Mouse (Mus musculus) frontal cortex, adult (tissue): ENCODE measurements around the gene Dock2.
"Not testable (repeated sequence)": the region's sequence is repeated elsewhere in the genome, so short reads cannot be mapped to it uniquely, and the experiment has no call there.

Experiments
- ATAC-seq: cut with Nextera tagmentation; 2 replicates; pipeline ENCODE4 v1.9.2; 2017; ENCODE audit warnings: mild to moderate bottlenecking, moderate library complexity, mixed read lengths; ENCODE audit not compliant: low TSS enrichment

Dock2 gene

DNA sequence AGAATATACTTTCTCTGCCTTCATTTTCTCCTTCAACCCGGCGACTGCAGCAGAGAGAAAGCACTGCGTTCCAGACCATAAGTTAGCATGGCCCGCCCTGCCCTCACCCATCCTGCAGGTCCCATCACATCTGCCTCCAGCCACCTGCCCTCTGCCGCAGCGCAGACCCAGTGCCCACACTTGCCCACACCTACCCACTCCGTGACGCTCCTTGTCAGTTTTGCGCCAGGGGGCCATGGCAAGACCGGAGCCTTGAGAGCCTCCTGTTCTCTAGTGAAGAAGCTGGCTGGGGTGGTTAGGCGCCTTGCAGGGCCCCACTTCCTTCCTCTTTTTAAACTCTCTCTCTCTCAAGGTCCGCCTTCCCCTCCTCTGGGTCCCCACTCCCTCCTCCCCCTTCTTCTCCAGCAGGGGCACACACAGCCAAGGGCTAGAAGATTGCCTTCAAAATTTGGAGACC, at the start of gene Dock2:
Gene Dock2 (minus strand): TSS at position 306 of the 457 bp plus-strand sequence.
- ATAC-seq, result no peak

DNA sequence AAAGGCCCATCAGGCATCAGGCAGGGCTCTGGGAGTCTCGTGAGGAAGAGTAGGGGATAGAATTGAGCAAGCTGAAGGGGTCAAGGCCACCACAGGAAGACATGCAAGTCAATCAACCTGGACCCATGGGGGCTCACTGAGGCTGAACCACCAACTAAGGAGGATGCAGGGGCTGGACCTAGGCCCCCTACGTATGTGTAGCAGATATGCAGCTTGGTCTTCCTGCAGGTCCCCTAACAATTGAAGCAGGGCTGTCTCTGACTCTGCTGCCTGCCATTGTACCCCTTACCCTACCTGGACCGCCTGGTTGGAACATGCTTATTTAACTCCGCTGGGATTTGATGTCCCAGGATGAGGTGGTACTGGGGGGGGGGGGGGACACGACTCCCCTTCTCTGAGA, 49.0 kb upstream of the Dock2 start:
- ATAC-seq, result no peak

DNA sequence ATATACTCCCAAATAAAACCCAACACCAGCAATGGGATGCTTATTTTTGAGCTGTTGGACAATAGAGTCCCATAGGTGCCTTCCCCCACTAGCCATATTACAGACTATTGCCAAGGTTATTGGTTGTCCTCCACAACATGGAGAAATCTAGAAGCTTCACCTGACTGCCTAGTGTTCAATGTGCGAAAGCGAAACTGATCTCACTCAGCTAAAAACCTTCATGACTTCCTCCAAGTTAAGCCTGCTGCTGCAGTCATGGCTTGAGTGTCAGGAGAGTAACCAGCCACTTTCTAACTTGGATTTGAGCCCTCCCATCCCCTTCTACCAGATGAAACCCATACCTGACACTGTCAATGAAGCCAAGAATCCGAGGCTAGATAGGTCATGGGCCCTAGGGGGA, 44.1 kb upstream of the Dock2 start:
- ATAC-seq, result no peak

DNA sequence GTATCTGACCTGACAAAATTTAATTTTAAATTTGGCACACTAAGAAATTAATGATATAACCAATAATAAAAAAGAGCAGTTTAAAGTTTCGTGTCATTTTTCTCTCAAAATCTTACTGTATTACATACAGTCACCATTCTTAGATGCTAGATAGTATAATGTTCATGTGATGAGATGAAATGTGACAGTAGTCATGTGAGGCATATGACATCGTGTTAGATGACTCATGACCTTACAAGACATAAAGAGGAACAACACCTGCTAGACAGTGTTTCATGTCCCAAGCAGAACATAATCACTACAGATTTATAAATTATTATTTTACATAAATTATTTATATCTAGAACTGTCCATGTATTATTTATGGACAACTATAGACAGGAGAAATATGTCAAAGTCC, 43.2 kb upstream of the Dock2 start:
- ATAC-seq, result no peak

DNA sequence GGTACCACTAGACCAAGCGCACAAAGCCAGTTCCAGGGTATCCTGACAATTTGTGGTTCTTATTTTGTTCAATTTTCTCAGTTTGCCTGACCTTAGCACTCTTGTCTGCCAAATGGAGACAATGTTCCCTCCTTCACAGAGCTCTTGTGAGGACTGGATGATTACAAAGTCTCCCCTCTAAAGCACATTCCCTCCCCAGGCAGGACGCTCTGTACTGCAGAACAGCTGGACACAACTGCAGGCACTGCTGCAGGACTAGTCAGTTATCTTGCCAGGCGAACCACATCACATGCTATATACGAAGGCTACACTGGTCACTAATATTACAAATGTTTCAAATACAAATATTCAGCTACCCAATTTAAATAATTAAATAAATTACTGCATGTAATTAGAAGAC, 41.1 kb upstream of the Dock2 start:
- no peak for ATAC-seq

DNA sequence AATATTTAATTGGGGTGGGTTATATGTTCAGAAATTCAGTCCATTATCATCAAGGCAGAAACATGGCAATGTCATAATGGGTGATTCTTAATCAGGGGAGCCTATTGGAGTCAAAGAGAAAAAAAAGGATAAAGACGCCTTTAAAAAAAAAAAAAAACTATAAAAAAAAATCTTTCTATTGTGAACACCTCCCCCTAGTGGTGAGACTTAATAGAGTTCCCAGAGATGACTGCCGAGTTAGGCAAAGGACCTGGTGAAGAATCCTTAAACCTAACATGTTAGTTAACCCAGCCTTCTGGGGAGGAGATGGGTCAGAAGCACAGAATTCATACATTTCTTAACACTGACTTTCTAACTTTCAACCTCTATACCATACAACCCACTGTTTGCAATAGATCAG, 31.1 kb upstream of the Dock2 start:
- no peak for ATAC-seq

DNA sequence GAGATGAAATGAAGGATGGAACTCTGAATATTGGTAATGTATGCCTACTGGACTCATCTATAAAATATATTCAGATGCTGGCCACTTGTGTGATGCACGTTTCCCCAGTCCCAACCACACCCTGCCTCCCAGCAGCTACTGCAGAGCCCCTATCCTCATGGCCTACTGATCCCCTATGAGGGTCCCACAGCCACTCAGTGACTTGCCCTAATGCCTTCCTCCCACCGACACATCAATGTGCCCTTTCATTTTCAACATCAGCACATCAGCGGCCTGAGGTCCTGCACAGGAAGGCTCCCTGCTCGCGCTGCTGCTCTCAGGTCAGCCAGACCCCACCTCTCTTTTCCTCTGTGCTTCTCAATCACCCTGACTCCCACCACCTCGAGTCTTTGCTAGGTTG, 30.6 kb upstream of the Dock2 start:
- ATAC-seq, result no peak

DNA sequence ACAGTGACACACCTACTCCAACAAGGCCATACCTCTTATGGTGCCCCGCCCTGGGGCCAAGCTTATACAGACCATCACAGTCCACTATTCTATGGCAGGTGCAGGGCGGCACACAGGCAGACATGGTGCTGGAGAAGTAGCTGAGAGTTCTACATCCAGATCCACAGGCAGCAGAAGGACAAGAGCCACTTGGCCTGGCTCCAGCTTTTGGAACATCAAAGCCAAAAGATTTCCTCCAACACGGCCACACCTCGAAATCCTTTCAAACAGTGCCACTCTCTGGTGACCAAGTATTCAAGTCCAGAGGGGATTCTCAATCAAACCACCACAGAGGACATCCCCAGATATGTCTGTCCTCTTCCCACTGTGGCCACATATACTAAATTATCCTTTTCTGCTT, 21.3 kb upstream of the Dock2 start:
- not testable (repeated sequence) for ATAC-seq

DNA sequence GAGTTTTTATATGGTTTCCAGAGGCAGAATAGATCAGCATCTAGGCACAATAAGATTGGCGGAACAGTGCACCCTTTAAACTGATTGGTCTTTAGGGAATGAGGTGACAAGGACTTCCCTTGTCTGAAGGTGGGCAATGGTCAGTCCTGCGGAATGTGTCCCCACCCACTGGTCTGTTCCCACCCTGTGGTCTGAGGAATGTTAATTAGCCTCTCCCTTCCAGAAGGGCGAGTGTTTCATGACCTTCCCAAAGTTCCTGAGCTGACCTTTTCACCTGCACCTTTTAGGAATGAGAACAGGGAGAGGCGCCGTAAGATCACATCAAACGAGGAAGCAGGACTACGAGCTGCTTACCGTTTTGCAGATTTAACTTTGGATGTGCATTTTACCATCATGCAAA, 14.4 kb upstream of the Dock2 start:
- ATAC-seq, result not testable (repeated sequence)

DNA sequence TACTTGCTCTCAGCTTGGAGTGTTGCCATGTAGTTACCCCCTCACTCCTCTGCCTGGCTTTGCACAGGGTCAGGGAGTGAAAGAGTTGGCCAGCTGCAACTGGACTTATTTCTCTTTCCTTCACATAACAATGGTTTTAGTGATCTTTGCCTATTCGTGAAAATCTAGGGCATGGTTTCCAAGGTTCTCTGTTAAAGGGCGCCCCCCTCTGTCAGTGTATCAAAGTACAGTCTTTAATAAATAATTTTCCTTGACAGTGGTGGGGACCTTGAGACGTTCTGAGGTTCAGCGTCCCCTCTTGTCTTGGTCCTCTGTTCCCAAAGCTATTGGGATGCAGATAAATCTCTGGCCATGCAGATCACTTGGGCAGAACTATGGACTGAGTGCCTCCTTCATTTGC, 12.4 kb upstream of the Dock2 start:
- ATAC-seq, result no peak; the same call in 1 of the 2 replicates

DNA sequence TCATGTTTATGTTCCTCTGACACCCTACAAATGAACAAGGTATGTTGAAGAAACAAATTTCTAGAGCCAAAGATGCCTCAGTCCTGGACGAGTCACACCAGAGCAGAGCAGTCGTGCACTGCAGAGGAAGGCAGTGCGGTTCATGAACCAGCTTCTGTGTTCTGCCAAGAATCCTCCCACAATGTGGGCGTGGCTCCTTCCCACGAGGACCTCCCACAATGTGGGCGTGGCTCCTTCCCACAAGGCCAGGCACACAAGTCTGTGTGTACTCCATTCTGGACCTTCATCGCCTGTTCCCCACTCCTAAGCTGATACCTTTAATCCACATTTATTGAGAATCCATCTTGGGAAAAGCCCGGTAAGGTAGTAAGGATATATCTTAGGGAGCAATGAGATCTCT, 8.2 kb upstream of the Dock2 start:
- ATAC-seq, result no peak

DNA sequence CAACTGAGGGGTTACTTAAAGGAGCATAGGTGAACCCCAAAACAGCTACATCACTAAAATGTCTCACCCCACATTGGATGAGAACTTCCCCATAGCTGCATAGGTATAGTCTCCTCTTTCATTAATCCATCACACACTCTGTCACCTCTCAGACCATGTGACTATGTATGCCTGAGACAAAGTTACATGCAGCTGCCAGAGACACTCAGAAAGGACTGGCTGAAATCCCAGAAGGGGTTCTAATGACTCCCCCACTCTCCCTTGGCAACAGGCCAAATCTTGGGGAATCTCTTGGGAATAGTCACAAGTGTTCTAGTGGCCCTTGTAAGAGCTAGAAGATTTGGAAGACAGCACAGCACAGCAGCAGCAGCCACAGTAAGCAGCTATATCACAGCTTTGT, 1.2 kb upstream of the Dock2 start:
- no peak for ATAC-seq

DNA sequence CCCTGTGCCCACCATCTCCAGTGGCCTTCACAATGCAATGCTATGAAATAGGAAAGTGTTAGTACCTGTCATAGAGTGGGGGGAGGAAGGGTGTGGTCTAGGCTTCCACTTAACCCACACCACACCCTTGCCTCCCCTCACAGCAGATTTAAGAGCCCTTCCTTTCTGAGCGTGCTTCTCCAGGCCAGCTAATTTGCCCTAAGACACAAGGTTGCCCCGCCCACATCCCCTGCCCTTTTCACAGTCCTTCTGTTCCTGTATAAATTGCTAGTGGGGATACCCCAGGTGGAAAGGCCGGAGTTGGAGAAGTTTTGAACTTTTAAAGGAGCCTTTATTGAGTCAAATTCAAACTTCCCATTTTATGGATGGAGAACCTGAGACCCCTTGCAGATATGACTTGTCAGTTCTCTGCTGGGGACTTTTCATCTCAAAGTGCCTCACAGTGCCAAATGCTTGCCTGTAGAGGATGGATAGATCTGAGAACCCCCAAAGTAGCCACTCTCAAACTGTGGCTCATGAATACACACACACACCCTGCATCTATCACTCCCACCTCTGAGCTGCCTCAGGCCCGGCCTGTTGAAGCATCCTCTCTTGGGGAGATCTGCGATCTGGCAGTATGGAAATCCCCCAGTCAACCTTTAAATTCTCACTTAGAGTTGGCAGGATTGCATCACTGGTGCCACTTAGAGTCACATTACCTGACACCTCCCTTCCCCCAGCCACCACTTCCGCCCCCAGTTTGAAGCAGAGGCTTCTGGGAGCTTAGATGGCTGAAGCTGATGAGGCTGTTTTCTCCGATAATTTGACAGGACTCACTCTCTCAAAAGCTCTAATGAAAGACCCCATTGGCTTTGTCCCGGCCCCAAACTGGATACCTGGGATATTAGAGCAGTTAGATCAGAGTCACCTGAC, 919 bp downstream of the Dock2 start:
- ATAC-seq, result peak; percentile 20; the same call in 1 of the 2 replicates

DNA sequence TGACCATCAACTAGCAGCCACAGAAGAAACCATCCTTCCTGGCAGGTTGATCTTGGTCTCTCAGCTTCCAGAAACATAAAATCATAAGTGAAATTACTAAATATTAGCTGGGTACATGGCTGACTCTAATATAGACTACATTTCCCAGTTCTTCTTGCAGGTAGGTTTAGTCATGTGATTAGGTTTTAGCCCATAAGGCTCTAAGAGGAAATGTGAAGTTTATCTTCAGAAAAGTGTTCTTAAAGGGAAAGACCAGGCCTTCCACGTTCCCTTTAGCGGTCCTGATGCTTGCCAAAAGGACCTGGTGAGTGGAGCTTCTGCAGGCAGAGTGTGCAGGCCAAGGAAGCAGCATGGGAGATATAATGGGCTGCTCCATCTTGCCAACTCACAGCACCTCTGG, 2.9 kb downstream of the Dock2 start:
- no peak for ATAC-seq

DNA sequence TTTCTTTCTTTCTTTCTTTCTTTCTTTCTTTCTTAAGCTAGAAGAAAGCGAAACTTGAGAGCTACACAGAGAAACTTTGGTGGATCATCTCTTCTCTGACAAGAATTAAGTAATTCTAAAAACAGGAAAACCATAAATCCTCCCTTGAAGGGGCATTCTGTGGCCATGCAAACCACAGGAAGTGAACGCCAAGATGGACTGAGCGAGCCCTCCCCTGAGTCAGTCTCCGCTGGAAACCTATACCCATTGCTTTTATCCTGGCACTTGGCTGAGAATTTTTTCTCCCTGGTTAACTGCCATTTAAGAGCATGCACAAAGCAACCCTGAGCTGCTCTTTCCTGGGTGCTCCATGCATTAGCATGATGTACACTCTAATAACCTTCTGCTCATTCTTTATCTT, 3.7 kb downstream of the Dock2 start:
- no peak for ATAC-seq

DNA sequence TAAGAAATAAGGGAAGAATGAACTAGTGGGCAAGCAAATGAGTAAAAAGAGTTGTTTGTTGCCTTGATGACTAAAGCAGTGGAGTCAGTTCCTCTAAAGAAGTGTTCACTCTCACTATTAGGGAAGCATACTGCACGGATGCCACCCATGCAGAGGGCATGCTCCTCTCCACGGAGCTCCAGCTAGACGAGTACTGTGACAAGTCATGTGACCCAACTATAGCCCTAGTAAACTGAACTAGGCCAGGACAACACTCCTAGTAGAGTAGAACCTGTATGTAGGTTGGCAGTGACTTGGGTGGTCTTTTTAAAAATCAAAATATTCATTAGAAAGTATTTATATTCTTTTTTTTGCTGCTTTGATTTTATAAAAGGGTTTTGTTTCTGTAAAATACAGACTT, 5.3 kb downstream of the Dock2 start:
- ATAC-seq, result no peak

DNA sequence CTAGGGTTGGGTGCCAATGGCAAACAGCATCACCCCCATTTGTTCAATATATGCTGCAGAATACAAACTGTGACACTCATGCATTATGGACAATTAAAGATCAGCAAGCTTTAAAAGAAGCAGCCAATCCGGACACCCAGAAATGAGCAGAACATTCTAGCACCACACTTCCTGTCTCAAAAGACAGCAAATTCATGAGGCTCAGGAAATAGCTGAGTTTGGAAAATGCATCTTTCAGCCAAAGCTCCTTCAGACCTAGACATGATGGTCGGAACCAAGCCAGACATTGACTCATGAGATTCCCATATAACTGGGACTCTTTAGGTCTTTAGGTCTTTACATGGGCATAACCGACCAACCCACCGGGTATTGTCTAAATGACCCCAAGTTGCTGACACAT, 6.2 kb downstream of the Dock2 start:
- ATAC-seq, result no peak

DNA sequence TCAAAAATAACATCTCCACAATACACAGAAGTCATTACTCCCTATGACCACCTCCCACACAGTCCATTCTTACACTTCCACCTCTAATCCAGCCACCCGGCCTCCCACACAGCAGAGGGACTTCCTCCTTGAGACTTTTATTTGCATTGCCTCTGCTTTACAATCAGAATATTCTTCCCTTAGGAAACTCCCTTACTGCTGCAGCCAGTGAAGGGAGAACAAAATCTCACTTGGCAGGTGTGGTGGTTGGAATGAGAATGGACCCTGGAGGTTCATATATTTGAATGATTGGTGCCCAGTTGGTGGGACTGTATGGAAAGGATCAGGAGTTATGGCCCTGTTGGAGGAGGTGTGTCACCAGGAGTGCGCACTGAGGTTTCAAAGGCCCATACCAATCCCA, 7.6 kb downstream of the Dock2 start:
- no peak; the same call in 1 of the 2 replicates for ATAC-seq

DNA sequence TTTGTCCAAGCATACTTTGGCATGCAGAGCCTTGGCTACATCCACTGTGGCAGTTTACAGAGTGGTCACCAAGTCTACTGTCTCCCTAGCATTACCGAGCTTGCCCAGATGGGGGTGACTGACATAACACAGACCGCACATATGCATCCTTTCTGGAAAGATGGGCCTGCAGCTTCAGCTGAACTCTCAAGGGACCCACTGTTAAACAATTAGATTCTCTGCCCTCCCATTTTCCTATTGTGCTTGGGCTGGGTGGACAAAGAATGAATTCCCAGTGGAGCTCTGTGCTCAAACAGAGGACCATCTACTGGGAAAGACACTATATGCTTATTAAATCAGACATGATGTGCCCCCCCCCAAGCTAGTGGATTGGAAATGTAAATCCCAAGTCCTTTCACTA, 9.1 kb downstream of the Dock2 start:
- ATAC-seq, result peak; percentile 52; the same call in 1 of the 2 replicates

DNA sequence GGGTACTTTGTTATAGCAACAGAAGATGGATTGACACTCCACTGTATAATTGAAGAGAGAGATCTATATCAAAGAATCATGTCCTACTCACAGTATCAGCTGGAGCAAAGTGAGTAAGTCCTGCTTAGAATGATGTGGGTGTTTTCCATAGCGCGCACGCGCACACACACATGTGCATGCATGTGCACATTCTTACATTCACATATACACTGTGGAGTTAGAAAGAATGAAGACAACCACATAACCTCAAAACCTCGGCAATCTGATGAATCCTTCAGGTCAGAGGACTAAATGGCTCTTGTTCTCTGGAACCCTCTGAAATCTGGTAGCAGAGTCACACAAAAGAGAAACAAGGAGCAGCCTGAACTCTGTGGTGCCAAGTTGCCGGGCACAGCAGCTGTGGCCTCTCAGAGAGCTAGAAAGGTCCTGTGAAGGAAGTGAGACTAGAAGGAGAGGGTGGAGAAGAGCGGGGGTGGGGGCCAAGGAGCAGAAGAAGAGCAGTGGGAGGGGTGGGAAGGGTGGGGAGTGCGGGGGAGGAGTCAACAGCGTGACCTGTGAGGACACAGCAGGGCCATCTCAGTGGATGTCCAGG, 10.3 kb downstream of the Dock2 start:
- no peak for ATAC-seq

DNA sequence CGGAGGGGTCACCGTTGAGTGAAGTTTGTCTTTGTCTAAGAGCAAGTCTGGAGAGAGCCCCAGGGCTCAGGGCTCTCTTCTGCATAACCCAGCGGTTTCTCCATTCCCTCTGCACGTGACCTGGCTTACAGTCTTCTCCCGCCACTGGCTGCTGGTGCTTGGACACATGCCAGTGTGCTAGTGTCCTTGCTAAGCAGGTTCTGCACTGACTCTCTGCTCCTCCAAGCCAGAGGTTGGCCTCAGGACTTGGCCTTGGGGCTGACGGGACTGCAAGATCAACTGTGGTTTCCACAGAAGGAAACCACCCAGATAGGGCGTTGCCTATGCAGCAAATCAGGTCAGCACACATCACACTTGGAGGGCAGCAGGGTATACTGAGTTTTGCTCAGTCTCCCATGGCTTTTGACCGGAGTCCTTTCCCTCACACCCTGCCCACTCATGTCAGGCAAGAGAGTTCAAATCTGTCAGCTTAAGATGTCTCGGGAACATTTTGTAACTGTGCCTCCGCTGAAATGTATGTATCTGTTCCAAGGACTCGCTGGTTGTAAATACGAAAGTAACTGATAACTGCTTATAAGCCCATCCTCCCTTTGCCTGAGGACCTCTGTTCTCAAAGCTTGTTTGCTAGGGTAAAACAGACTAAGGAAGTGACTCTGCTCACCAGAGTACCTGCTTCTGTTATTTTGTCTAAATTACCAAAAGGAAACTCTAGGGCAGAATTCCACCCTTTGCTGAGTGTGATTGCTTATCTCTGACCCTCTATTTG, 12.3 kb downstream of the Dock2 start:
- no peak for ATAC-seq

DNA sequence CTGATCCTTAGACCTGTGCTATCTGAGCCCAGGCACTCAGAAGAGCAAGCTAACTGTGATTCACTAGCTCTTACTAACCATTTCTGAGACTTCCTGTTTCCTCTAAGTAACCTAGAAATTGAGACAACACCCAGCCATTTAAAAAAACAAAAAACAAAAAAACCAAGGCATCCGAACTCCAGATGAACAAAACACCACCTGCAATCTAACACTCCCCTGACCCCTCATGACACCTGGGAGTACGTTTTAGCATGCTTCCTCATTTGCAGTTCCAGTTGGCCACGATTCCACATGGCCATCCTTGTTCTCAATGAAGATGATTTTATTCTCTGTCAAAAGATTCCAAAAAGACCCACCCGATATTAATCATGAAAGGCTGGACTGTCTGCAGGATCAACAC, 13.0 kb downstream of the Dock2 start:
- ATAC-seq, result no peak

DNA sequence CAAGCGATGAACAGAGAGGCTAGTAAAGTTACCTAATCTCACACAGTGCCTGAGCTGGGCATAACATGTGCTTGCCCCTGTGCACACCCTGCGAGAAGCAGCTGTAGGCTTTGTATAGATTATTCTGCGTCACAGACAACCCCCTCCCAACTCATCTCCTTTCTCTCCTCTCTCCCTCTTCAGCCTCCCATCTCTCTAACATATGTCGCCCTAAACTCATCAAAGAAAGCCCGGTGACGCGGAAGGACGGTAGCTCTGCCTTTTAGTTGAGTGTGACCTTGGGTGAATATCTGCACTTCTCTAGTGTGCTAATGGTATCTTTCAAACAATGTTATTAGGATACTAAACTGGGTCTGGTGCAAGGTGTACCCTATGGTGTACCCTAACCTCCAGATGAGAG, 13.7 kb downstream of the Dock2 start:
- no peak for ATAC-seq
